Mouse (Mus musculus) gastrocnemius, postnatal 10 days (tissue): ENCODE results near the gene Kif13a. TPM values are rescaled to one million over a fixed set of nuclear protein-coding genes. Genes with fewer than 3 reads are reported as not detected.

Source experiments
- DNase-seq: peaks from one replicate; pipeline ENCODE4 v3.0.0; 2021; ENCODE audit warnings: mixed read lengths
- total RNA-seq, 2 experiments: library from RNA; stranded (reverse); gene quantifications; 2 replicates each; pipeline ENCODE4 v1.2.3; 2021

Kif13a gene
- total RNA-seq, 2 experiments from 2014 or later = 55.7 to 60.3 TPM

GRCm38 (mm10) chr13:46727038-46727836, 202.4 kb downstream of the Kif13a start:
- peak; percentile 64 for DNase-seq

GRCm38 (mm10) chr13:46726288-46727037, 203.2 kb downstream of the Kif13a start:
- DNase-seq = peak; percentile 23

GRCm38 (mm10) chr13:46725227-46725626, 204.4 kb downstream of the Kif13a start:
- DNase-seq = no peak

- no peak for DNase-seq
These were observed 205.3 kb downstream of the Kif13a start for GRCm38 (mm10) chr13:46724371-46724770.

- DNase-seq = no peak
These were observed 208.7 kb downstream of the Kif13a start for GRCm38 (mm10) chr13:46721009-46721408.

GRCm38 (mm10) chr13:46718893-46719400, 210.7 kb downstream of the Kif13a start:
- no peak for DNase-seq

- no peak for DNase-seq
These were observed 213.6 kb downstream of the Kif13a start for GRCm38 (mm10) chr13:46715976-46716639.

- no peak for DNase-seq
These were observed 216.2 kb downstream of the Kif13a start for GRCm38 (mm10) chr13:46713486-46713885.

- no peak for DNase-seq
These were observed 226.5 kb downstream of the Kif13a start for GRCm38 (mm10) chr13:46703138-46703537.

- no peak for DNase-seq
These were observed 228.2 kb downstream of the Kif13a start for GRCm38 (mm10) chr13:46701486-46701885.

GRCm38 (mm10) chr13:46699372-46699771, 230.3 kb downstream of the Kif13a start:
- DNase-seq = no peak

Other genes with a start within 250 kb of the Kif13a start
- 10 to 100 TPM; 34.1 to 43.8 TPM for gene Nup153, start 201.9 kb downstream of the Kif13a start, total RNA-seq
- 1 to 10 TPM; 3.1 to 3.4 TPM for gene Nhlrc1, start 85.0 kb upstream of the Kif13a start, total RNA-seq
- gene Kdm1b, start 113.6 kb upstream of the Kif13a start, total RNA-seq = 1 to 10 TPM; 6.2 to 6.3 TPM
- 1 to 10 TPM; 7.3 to 9.0 TPM for gene Tpmt, start 114.9 kb upstream of the Kif13a start, total RNA-seq
- gene Dek, start 176.3 kb upstream of the Kif13a start, total RNA-seq = 10 to 100 TPM; 52.5 to 62.9 TPM
- gene Rnf144b, start 192.8 kb upstream of the Kif13a start, total RNA-seq = 10 to 100 TPM; 10.1 to 11.9 TPM